Mouse (Mus musculus): ENCODE results near the gene Trim9. TPM values are rescaled to one million over a fixed set of nuclear protein-coding genes. Genes with fewer than 3 reads are reported as not detected.

Trim9 gene
- polyA plus RNA-seq, 1 experiment, result not detected

DNA sequence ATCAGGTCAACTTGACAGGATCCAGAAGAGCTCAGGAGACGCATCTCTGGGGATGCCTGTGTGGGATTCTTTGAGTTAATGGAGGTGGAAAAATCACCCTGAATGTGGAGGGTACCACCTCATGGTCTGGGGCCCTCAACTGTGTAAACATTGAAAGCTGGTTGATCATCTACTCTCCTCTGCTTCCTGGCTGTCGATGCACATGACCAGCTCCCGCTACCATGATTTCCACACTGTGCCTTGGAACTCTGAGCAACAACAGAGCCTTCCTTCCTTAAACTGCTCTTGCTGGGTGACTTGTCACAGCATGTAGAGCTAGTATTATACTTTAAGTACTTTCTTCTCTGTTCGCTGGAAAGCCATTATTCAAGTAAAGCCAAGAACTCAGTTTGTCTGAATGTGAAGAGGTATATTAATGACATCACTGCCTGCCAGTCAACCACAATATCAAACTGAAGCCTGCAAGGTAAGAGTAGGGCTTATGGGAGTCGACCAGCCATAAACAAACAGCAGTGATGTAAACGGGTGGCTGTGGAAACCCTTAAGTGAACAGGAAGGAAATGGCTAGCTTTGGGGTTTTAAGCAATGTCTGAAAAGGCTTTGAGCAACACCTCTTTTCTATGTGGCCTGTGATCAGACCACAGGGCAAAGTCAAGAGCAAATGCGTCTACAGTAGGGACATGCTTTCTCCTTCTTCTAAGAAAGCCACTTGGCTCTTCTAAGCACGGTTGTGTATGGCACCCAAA, 128.4 kb downstream of the Trim9 start:
- TF ChIP-seq CEBPB (IDR thresholded peaks at IDR 0.05; ENCODE audit: low read depth) (no peak), CTCF (IDR thresholded peaks at IDR 0.05; ENCODE audit: control insufficient read depth, insufficient read depth, insufficient read length) (no peak), MAX (IDR thresholded peaks at IDR 0.05) (no peak), FOSL1 (IDR thresholded peaks at IDR 0.05; ENCODE audit: insufficient read depth, low read length, poor library complexity, severe bottlenecking) (no peak), MYOD1 (IDR thresholded peaks at IDR 0.05; ENCODE audit: control insufficient read depth, insufficient read length, low read depth) (no peak), MYOG (IDR thresholded peaks at IDR 0.05; ENCODE audit: control insufficient read depth, extremely low read depth, insufficient read length) (no peak), USF1 (IDR thresholded peaks at IDR 0.05; ENCODE audit: low read depth) (no peak)
- no peaks in the 10 kb centered on the region for H3K79me3 ChIP-seq (ENCODE audit: low read depth)

DNA sequence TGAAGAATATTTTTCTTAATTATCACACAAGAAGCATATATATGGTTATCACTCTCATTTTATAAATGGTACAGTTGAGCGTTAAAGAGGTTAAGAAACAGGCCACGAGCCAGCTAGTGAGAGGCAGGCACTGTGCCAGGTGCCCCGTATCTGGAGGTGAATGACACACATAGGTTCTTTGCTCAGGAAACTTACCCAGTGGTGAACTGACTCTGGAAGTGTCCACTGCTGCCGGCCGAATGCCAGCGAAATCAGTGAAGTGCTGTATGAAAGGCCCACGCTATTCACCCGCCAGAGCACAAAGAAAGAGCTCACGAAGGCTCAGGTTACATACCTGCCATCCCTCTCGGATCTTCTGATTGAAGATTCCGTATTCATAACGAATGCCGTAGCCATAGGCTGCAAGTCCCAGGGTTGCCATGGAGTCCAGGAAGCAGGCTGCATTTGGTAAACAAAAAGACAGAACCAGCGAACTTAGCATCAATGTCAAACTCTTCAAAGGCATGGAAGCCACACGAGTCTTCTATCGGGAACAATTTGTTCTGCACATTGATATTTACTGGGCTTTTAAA, 131.1 kb downstream of the Trim9 start:
- Histone ChIP-seq H3ac (ENCODE audit: control insufficient read depth, insufficient read length, low read depth) (no peak overlapping the region), H3K79me2 (ENCODE audit: control insufficient read depth, insufficient read depth) (no peaks in the 10 kb centered on the region), H3K36me3 (ENCODE audit: control insufficient read depth, insufficient read depth) (no peaks in the 10 kb centered on the region), H3K79me3 (ENCODE audit: low read depth) (no peaks in the 10 kb centered on the region), H3K4me3 (ENCODE audit: insufficient read depth, poor library complexity, severe bottlenecking) (no peak overlapping the region), H3K27me3 (ENCODE audit: control insufficient read depth, insufficient read depth, insufficient read length) (peaks cover 29% of the 10 kb centered on the region)
- TF ChIP-seq CEBPB (IDR thresholded peaks at IDR 0.05; ENCODE audit: low read depth) (no peak), FOSL1 (IDR thresholded peaks at IDR 0.05; ENCODE audit: insufficient read depth, low read length, poor library complexity, severe bottlenecking) (no peak), CTCF (IDR thresholded peaks at IDR 0.05; ENCODE audit: control insufficient read depth, insufficient read depth, insufficient read length) (no peak), MAX (IDR thresholded peaks at IDR 0.05) (no peak), MYOD1 (IDR thresholded peaks at IDR 0.05; ENCODE audit: control insufficient read depth, insufficient read length, low read depth) (no peak)

More for the DNA sequence above, 128.4 kb downstream of the Trim9 start:
- Histone ChIP-seq H3K4me3 (ENCODE audit: insufficient read depth, poor library complexity, severe bottlenecking) (no peak overlapping the region), H3K27me3 (ENCODE audit: control insufficient read depth, insufficient read depth, insufficient read length) (peaks cover 26% of the 10 kb centered on the region), H3K36me3 (ENCODE audit: control insufficient read depth, insufficient read depth) (no peaks in the 10 kb centered on the region), H3ac (ENCODE audit: control insufficient read depth, insufficient read length, low read depth) (no peak overlapping the region), H3K79me2 (ENCODE audit: control insufficient read depth, insufficient read depth) (no peaks in the 10 kb centered on the region)

GRCm38 (mm10) chr12:70214281-70214680, 133.1 kb downstream of the Trim9 start:
- TF ChIP-seq USF1 (IDR thresholded peaks at IDR 0.05; ENCODE audit: low read depth) (no peak), MYOD1 (IDR thresholded peaks at IDR 0.05; ENCODE audit: control insufficient read depth, insufficient read length, low read depth) (no peak), MYOG (IDR thresholded peaks at IDR 0.05; ENCODE audit: control insufficient read depth, extremely low read depth, insufficient read length) (no peak), CEBPB (IDR thresholded peaks at IDR 0.05; ENCODE audit: low read depth) (no peak), CTCF (IDR thresholded peaks at IDR 0.05; ENCODE audit: control insufficient read depth, insufficient read depth, insufficient read length) (no peak), FOSL1 (IDR thresholded peaks at IDR 0.05; ENCODE audit: insufficient read depth, low read length, poor library complexity, severe bottlenecking) (no peak), MAX (IDR thresholded peaks at IDR 0.05) (no peak)
- Histone ChIP-seq H3K27me3 (ENCODE audit: control insufficient read depth, insufficient read depth, insufficient read length) (peaks cover 21% of the 10 kb centered on the region), H3K4me3 (ENCODE audit: insufficient read depth, poor library complexity, severe bottlenecking) (no peak overlapping the region), H3K79me3 (ENCODE audit: low read depth) (no peaks in the 10 kb centered on the region), H3K36me3 (ENCODE audit: control insufficient read depth, insufficient read depth) (no peaks in the 10 kb centered on the region), H3K79me2 (ENCODE audit: control insufficient read depth, insufficient read depth) (no peaks in the 10 kb centered on the region), H3ac (ENCODE audit: control insufficient read depth, insufficient read length, low read depth) (no peak overlapping the region)

DNA sequence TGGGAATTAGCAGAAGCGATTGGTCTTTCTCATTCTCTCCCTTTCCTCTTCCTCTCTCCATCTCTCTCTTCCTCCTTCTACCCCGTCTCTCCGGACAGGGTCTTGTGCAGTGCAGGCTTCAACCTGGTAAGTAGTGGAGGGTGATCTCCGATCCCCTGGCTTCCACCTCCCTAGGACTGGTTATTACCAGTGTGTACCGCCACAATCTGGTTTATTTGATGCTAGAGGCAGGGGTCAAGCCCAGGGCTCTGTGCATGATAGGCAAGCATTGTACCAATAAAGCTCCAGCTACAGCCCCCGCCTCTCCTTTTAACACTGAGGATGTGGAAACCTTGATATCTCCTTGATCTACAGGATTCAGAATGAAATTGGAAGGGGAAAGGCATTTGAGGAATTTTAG, 133.8 kb downstream of the Trim9 start:
- H3K36me3 ChIP-seq (ENCODE audit: control insufficient read depth, insufficient read depth), result no peaks in the 10 kb centered on the region
- no peak overlapping the region for H3K4me3 ChIP-seq (ENCODE audit: insufficient read depth, poor library complexity, severe bottlenecking)
- no peaks in the 10 kb centered on the region for H3K79me2 ChIP-seq (ENCODE audit: control insufficient read depth, insufficient read depth)
- peaks cover 25% of the 10 kb centered on the region for H3K27me3 ChIP-seq (ENCODE audit: control insufficient read depth, insufficient read depth, insufficient read length)
- H3ac ChIP-seq (ENCODE audit: control insufficient read depth, insufficient read length, low read depth), result no peak overlapping the region
- no peaks in the 10 kb centered on the region for H3K79me3 ChIP-seq (ENCODE audit: low read depth)
- TF ChIP-seq CTCF (IDR thresholded peaks at IDR 0.05; ENCODE audit: control insufficient read depth, insufficient read depth, insufficient read length) (no peak), MYOD1 (IDR thresholded peaks at IDR 0.05; ENCODE audit: control insufficient read depth, insufficient read length, low read depth) (no peak), CEBPB (IDR thresholded peaks at IDR 0.05; ENCODE audit: low read depth) (no peak), FOSL1 (IDR thresholded peaks at IDR 0.05; ENCODE audit: insufficient read depth, low read length, poor library complexity, severe bottlenecking) (no peak), MAX (IDR thresholded peaks at IDR 0.05) (no peak), USF1 (IDR thresholded peaks at IDR 0.05; ENCODE audit: low read depth) (no peak), MYOG (IDR thresholded peaks at IDR 0.05; ENCODE audit: control insufficient read depth, extremely low read depth, insufficient read length) (no peak)

DNA sequence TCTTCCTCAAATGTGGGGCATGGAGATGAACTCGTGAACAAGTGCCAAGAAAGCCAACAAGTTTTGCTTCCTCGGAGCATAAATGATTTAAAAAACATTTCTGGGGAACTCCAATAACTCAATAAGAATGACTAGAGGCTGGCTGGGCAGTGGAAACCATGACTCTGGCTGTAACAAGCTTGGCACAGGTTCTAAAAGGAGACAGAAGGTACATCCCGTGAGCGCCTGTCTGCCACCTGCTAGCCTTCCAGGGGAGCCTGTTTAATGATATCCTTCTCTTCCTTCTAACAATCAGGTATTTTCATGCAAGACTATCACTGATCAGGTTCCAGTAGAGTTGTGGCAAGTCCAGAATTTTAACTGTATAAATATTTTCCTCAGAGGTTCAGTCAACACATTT, 134.9 kb downstream of the Trim9 start:
- H3K79me2 ChIP-seq (ENCODE audit: control insufficient read depth, insufficient read depth), result no peaks in the 10 kb centered on the region
- no peaks in the 10 kb centered on the region for H3K79me3 ChIP-seq (ENCODE audit: low read depth)
- no peak overlapping the region for H3ac ChIP-seq (ENCODE audit: control insufficient read depth, insufficient read length, low read depth)
- H3K36me3 ChIP-seq (ENCODE audit: control insufficient read depth, insufficient read depth), result no peaks in the 10 kb centered on the region
- TF ChIP-seq MAX (IDR thresholded peaks at IDR 0.05) (no peak), FOSL1 (IDR thresholded peaks at IDR 0.05; ENCODE audit: insufficient read depth, low read length, poor library complexity, severe bottlenecking) (no peak), MYOG (IDR thresholded peaks at IDR 0.05; ENCODE audit: control insufficient read depth, extremely low read depth, insufficient read length) (no peak), CEBPB (IDR thresholded peaks at IDR 0.05; ENCODE audit: low read depth) (no peak), USF1 (IDR thresholded peaks at IDR 0.05; ENCODE audit: low read depth) (no peak), CTCF (IDR thresholded peaks at IDR 0.05; ENCODE audit: control insufficient read depth, insufficient read depth, insufficient read length) (no peak), MYOD1 (IDR thresholded peaks at IDR 0.05; ENCODE audit: control insufficient read depth, insufficient read length, low read depth) (no peak)
- H3K27me3 ChIP-seq (ENCODE audit: control insufficient read depth, insufficient read depth, insufficient read length), result peaks cover 35% of the 10 kb centered on the region
- H3K4me3 ChIP-seq (ENCODE audit: insufficient read depth, poor library complexity, severe bottlenecking), result no peak overlapping the region
